Mouse (Mus musculus) forebrain, embryonic 14.5 days (tissue): ENCODE measurements around the gene Ptpdc1. TPM values are rescaled to one million over a fixed set of nuclear protein-coding genes. Genes with fewer than 3 reads are reported as not detected.

Experiments
- ATAC-seq: fragments of 200-750 bp; cut with Nextera tagmentation; 2 replicates; pipeline ENCODE4 v1.8.0; 2017; ENCODE audit warnings: mild to moderate bottlenecking, moderate library complexity
- DNase-seq: peaks from one replicate; pipeline ENCODE4 v3.0.0-alpha.2; 2015; ENCODE audit warnings: low spot score
- H3K27ac ChIP-seq: fragments of 300-500 bp; sonication (generic); 2 replicates; pipeline ENCODE4 v1.5.1; 2014; ENCODE audit warnings: low read depth, mild to moderate bottlenecking, control low read depth, low read length, moderate library complexity
- H3K27me3 ChIP-seq: fragments of 300-500 bp; sonication (generic); replicated peaks from 2 replicates; pipeline ENCODE4 v1.6.1; 2014; ENCODE audit warnings: low read length, control low read depth, mixed read lengths; ENCODE audit not compliant: control insufficient read depth, insufficient read depth
- H3K36me3 ChIP-seq: fragments of 300-500 bp; sonication (generic); 2 replicates; pipeline ENCODE4 v1.6.1; 2014; ENCODE audit warnings: low read length, control low read depth; ENCODE audit not compliant: control insufficient read depth, insufficient read depth
- H3K4me1 ChIP-seq: fragments of 300-500 bp; sonication (generic); 2 replicates; pipeline ENCODE4 v1.6.1; 2014; ENCODE audit warnings: antibody characterized with exemption, low read length, control low read depth; ENCODE audit not compliant: control insufficient read depth, insufficient read depth
- H3K4me2 ChIP-seq: fragments of 300-500 bp; sonication (generic); 2 replicates; pipeline ENCODE4 v1.6.1; 2014; ENCODE audit warnings: mild to moderate bottlenecking, control low read depth, low read length
- H3K4me3 ChIP-seq: fragments of 300-500 bp; sonication (generic); 2 replicates; pipeline ENCODE4 v1.5.1; 2014; ENCODE audit warnings: low read depth, low read length, control low read depth
- H3K9ac ChIP-seq: fragments of 300-500 bp; sonication (generic); 2 replicates; pipeline ENCODE4 v1.6.1; 2014; ENCODE audit warnings: mild to moderate bottlenecking, low read length, control low read depth, moderate library complexity
- H3K9me3 ChIP-seq: fragments of 300-500 bp; sonication (generic); replicated peaks from 2 replicates; pipeline ENCODE4 v1.6.1; 2016; ENCODE audit warnings: low read length, control low read depth, mixed read lengths; ENCODE audit not compliant: control insufficient read depth
- WGBS: fragments of 180-500 bp; shearing (Covaris S2); extraction: QIAGEN DNeasy Blood & Tissue Kit; methylation state at CpG from one replicate; pipeline ENCODE4 v1.1.7; 2014; 5-methylcytosine and 5-hydroxymethylcytosine counted together
- polyA plus RNA-seq: library from polyadenylated mRNA; unstranded; fragments of >200 nt; fragmentation: Nextera tagmentation; extraction: Ambion mirVana; gene quantifications from 2 replicates; pipeline ENCODE4 v1.2.1, GENCODE M21; 2014

Gene Ptpdc1
- polyA plus RNA-seq, 1 experiment from 2014 or later = 12.7 TPM

DNA sequence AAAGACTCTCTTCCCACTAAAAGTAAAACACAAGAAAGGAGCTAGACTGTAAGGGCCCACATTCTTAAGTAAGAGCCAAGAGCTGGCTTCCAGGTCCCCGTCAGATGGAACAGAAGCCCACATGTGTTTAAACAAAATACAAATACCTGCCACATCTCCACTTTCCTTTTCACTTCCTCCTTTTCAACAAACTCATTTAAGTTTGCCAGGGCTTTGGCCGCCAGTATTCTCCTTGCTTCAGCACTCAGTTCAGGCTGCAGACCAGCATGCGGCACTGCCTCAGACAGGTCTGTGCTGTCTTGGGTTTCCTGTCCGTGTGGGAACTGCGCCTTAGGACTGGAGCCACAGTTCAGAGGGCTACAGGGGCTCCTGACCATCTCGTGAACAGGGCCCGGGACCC, 39.7 kb downstream of the Ptpdc1 start:
- Histone ChIP-seq H3K4me1 (no peaks in the 10 kb centered on the region), H3K27ac (no peak overlapping the region), H3K9ac (no peak overlapping the region), H3K36me3 (peaks cover 47% of the 10 kb centered on the region), H3K4me3 (no peak overlapping the region), H3K27me3 (no peaks in the 10 kb centered on the region), H3K9me3 (no peaks in the 10 kb centered on the region), H3K4me2 (no peak overlapping the region)
- WGBS = 90% methylated on average over 7 of the region's 7 CpGs
- DNase-seq (no peak), ATAC-seq (no peak)

DNA sequence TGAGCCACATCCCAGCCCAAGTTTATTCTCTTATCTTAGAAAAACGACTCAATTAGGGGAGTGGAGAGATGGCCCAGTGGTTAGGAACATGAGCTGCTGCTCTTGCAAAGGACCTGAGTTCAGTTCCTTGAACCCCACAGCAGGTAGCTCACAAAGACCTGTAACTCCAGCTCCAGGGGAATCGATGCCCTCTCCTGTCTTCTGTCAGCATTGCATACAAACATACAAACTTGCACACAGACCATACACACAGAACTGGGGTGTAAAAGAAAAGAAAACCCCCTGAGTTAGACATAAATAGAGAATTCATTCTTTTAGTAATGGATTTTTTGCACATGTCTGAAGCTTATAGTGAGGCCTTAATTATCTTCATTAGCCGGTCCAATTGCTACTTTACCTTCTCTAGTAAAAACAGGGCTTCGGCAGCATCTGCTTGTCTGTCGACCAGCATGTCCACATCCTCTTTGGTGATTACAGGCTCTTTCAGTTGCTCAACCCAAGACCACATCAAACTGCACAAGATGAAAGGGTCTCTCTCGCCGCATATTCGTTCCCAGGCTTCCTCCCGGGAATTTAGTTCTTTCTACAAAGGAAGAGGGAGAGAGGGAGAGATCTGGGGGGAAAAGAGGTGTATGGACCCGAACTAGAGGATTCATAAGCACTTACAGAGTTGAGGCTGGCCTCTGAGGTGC, 42.6 kb downstream of the Ptpdc1 start:
- ATAC-seq = no peak
- H3K36me3 ChIP-seq = peaks cover 48% of the 10 kb centered on the region

DNA sequence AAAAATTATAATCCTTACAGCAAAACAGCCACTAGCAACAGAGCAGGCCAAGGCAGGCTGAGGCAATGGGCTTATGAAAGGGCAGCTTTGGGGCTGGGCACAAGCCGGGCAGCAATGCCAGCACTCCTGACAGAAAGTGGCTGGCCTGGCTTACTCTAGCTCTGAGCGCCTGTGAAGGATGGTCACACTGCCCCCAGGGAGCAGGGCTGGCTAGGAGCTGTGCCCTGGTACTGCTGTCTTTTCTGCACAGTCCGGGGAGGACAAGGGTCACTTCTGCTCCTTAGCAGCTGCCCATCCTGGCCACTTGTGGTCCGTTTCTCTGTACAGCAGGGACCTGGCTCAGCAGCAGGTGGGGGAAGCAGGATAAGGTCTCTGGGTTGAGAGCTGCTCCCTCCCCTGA, 46.8 kb downstream of the Ptpdc1 start:
- Histone ChIP-seq H3K9me3 (no peaks in the 10 kb centered on the region), H3K4me3 (no peak overlapping the region), H3K27me3 (no peaks in the 10 kb centered on the region), H3K9ac (no peak overlapping the region), H3K27ac (no peak overlapping the region), H3K4me1 (no peaks in the 10 kb centered on the region), H3K4me2 (no peak overlapping the region), H3K36me3 (peaks cover 20% of the 10 kb centered on the region)
- no peak for ATAC-seq
- 59% methylated on average over 4 of the region's 4 CpGs for WGBS
- DNase-seq = no peak

More for the DNA sequence above, 42.6 kb downstream of the Ptpdc1 start:
- no peaks in the 10 kb centered on the region for H3K27me3 ChIP-seq
- H3K4me1 ChIP-seq = no peaks in the 10 kb centered on the region
- 72% methylated on average over 10 of the region's 10 CpGs for WGBS
- no peak for DNase-seq
- no peak overlapping the region for H3K4me3 ChIP-seq
- H3K4me2 ChIP-seq = no peak overlapping the region
- no peak overlapping the region for H3K27ac ChIP-seq
- no peak overlapping the region for H3K9ac ChIP-seq
- H3K9me3 ChIP-seq = no peaks in the 10 kb centered on the region

DNA sequence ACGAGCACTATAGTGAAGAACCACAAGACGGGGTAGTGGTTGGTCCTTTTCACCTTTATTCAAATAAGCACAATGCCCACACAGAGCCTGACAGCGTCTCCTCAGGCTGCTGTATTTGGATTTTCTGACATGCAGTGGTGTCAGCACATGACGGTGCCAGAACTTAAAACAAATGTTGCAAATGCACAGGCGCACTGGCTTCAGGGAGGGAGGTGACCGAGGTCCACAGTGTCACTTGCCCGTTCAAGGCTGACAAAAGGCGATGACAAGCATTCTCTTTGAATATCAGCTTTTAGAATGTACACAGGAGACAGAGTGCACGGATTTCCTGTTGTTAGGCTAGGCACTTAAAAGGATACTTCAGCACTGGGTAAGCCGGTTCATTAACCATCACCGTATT, 47.6 kb downstream of the Ptpdc1 start:
- 56% methylated on average over 11 of the region's 11 CpGs for WGBS
- ATAC-seq (no peak), DNase-seq (no peak)
- H3K4me3 ChIP-seq = no peak overlapping the region
- no peaks in the 10 kb centered on the region for H3K27me3 ChIP-seq
- H3K4me2 ChIP-seq = no peak overlapping the region
- H3K9me3 ChIP-seq = no peaks in the 10 kb centered on the region
- H3K9ac ChIP-seq = no peak overlapping the region
- H3K4me1 ChIP-seq = no peaks in the 10 kb centered on the region
- no peak overlapping the region for H3K27ac ChIP-seq
- H3K36me3 ChIP-seq = peaks cover 20% of the 10 kb centered on the region

DNA sequence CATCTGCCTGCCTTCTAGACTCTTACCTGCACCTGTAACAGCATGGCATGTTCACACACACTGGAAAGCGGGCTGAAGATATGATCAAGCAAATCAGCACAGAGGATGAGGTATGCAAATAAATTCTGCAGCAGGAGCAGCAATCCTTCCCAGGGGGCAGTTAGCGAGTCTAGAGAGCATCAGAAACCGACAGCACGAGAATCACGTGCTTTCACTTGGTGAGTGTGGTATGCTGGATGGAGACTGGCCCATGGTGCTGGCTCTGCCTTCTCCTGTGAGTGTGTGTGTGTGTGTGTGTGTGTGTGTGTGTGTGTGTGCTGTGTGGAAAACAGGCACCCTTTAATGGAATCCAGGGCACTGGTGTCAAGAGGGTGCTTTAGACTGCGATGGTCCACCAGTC, 48.5 kb downstream of the Ptpdc1 start:
- Histone ChIP-seq H3K9me3 (no peaks in the 10 kb centered on the region), H3K36me3 (peaks cover 16% of the 10 kb centered on the region), H3K27ac (no peak overlapping the region), H3K4me1 (no peaks in the 10 kb centered on the region), H3K4me3 (no peak overlapping the region), H3K4me2 (no peak overlapping the region), H3K27me3 (no peaks in the 10 kb centered on the region), H3K9ac (no peak overlapping the region)
- ATAC-seq (no peak), DNase-seq (no peak)
- WGBS = 71% methylated on average over 6 of the region's 6 CpGs

DNA sequence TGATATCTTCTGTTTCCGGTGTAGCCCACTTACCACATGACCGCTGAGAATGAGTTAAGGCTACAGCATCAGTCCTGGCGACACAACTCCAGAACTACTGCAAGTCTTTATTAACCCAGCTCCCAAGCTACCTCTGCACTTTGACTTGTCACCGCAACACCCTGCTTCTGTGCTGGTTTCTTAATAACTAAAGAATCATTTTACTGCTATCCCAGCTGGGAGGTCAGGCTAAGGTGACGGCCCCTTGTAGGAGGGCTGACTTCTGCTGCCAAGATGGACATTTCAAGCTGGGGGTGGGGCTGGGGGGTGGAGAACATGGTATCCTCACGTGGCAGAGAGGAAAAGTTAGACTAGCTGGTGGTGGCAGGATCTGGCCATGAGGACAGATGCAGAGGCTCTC, 50.7 kb downstream of the Ptpdc1 start:
- Histone ChIP-seq H3K4me1 (no peaks in the 10 kb centered on the region), H3K9me3 (no peaks in the 10 kb centered on the region), H3K4me2 (no peak overlapping the region)

DNA sequence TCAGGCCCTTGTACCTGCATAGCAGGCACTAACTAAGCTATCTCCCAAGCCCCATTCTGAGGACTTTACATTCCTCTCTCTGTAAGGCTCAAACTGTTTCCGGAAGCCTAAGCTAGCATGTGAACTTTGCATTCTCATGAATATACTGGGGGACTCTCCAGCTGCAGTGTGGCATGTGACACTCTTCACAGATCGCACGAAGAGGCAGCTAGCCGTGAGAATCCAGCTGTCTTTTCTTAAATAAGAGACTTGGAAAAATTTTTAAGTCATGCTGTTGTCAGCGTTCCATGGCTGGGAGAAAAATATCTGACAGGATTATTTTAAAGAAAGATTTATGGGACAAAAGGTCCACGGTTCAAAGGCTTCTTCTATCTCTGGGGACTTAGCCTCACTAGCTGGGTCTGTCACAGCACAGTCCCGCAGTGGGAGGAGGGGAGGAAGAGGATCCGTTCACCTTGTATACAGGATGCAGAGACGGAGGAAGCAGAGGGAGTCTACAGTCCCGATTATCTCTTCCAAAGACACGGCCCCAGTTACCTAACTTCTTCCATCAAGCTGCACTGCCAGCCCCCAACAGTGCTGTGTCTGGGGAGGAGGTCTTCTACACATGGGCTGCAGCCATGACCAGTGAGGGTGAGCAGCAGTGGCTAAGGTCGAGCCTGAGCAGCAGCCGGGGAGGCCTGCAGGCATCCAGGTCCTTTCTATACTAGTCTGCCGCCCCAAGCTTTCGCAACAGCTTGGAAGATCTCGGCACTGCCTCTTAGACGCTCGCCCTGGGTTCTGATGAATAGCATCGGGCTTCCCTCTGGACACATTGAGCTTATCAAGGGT, 51.7 kb downstream of the Ptpdc1 start:
- ATAC-seq (no peak), DNase-seq (no peak)
- Histone ChIP-seq H3K9me3 (no peaks in the 10 kb centered on the region), H3K27me3 (no peaks in the 10 kb centered on the region), H3K36me3 (peaks cover 7% of the 10 kb centered on the region; the same call in 1 of the 2 replicates), H3K4me3 (no peak overlapping the region), H3K4me2 (no peak overlapping the region), H3K9ac (0 out of 2 replicates have a peak overlapping the region, but pooled peaks have one; percentile 32), H3K27ac (no peak overlapping the region), H3K4me1 (no peaks in the 10 kb centered on the region)
- WGBS = 58% methylated on average over 19 of the region's 19 CpGs

More for the DNA sequence above, 50.7 kb downstream of the Ptpdc1 start:
- Histone ChIP-seq H3K27ac (no peak overlapping the region), H3K9ac (no peak overlapping the region), H3K36me3 (peaks cover 9% of the 10 kb centered on the region; the same call in 1 of the 2 replicates), H3K4me3 (no peak overlapping the region), H3K27me3 (no peaks in the 10 kb centered on the region)
- no peak for ATAC-seq
- WGBS = 85% methylated on average over 6 of the region's 6 CpGs
- no peak for DNase-seq

DNA sequence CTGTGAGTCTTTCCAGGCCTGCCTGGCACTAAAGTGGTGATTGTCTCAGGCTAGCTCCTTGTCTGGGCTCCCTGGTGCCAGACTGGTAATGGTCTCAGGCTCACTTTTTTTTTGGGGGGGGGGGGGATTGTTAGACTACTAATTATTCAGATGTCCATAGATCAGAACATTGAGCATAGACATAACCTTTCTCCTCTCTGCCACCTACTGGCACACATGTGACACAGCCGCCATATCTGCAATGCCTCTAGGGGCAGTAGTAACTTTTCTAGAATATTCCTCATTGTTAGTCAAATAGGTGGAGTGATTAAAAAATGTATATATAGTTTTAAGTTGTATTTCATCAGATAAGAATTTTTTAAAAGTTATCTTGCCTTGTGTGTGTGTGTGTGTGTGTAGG, 53.3 kb downstream of the Ptpdc1 start:
- peak; percentile 70 for DNase-seq
- ATAC-seq = 0 out of 2 replicates have a peak, but pooled peaks have one; percentile 44
- no peaks in the 10 kb centered on the region for H3K27me3 ChIP-seq
- H3K4me2 ChIP-seq = no peak overlapping the region
- no peaks in the 10 kb centered on the region for H3K36me3 ChIP-seq
- no peak overlapping the region for H3K27ac ChIP-seq
- H3K9ac ChIP-seq = no peak overlapping the region
- H3K9me3 ChIP-seq = no peaks in the 10 kb centered on the region
- 67% methylated on average over 1 of the region's 1 CpGs for WGBS
- no peak overlapping the region for H3K4me3 ChIP-seq
- H3K4me1 ChIP-seq = no peaks in the 10 kb centered on the region

DNA sequence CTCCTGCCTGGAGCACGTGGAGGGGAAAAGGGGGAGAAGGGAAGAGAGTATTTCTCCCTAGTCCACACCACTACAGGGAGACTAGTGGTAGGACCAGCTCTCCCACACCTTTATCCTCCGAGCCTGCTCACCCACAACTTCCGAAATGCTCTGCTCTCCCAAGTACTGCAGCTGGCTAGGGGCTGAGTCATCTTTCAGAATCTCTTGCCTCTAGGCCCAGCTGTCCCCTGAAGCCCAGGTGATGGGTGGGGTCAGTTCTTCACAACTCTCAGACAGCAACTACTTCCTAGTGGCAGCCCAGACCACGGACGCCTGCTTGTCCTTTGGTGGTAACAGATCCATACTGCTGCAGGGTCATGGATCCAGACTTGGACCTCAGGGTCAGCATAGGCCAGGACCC, 54.2 kb downstream of the Ptpdc1 start:
- Histone ChIP-seq H3K4me1 (peaks cover under 1% of the 10 kb centered on the region; the same call in 1 of the 2 replicates), H3K9ac (no peak overlapping the region), H3K4me2 (no peak overlapping the region), H3K4me3 (no peak overlapping the region), H3K27me3 (no peaks in the 10 kb centered on the region), H3K9me3 (no peaks in the 10 kb centered on the region), H3K27ac (no peak overlapping the region), H3K36me3 (no peaks in the 10 kb centered on the region)
- ATAC-seq (no peak), DNase-seq (no peak)
- 78% methylated on average over 5 of the region's 5 CpGs for WGBS
